Mouse (Mus musculus) forebrain, embryonic 12.5 days (tissue): ENCODE data around the gene Secisbp2. TPM values are rescaled to one million over a fixed set of nuclear protein-coding genes. Genes with fewer than 3 reads are reported as not detected.
"Not testable (repeated sequence)": the region's sequence is repeated elsewhere in the genome, so short reads cannot be mapped to it uniquely, and the experiment has no call there.

ENCODE experiments used
- ATAC-seq: fragments of 200-750 bp; cut with Nextera tagmentation; 2 replicates; pipeline ENCODE4 v1.8.0; 2017; ENCODE audit warnings: moderate TSS enrichment; ENCODE audit not compliant: low FRiP score
- H3K27ac ChIP-seq: fragments of 300-500 bp; sonication (generic); 2 replicates; pipeline ENCODE4 v1.5.1; 2016; ENCODE audit warnings: mild to moderate bottlenecking
- H3K27me3 ChIP-seq: fragments of 300-500 bp; sonication (generic); 2 replicates; pipeline ENCODE4 v1.6.1; 2016; ENCODE audit warnings: mild to moderate bottlenecking
- H3K36me3 ChIP-seq: fragments of 300-500 bp; sonication (generic); replicated peaks from 2 replicates; pipeline ENCODE4 v1.6.1; 2016; ENCODE audit warnings: mild to moderate bottlenecking
- H3K4me1 ChIP-seq: fragments of 300-500 bp; sonication (generic); 2 replicates; pipeline ENCODE4 v1.6.1; 2016
- H3K4me2 ChIP-seq: fragments of 300-500 bp; sonication (generic); 2 replicates; pipeline ENCODE4 v1.6.1; 2016; ENCODE audit warnings: mild to moderate bottlenecking, moderate library complexity
- H3K4me3 ChIP-seq: fragments of 300-500 bp; sonication (generic); replicated peaks from 2 replicates; pipeline ENCODE4 v1.5.1; 2016; ENCODE audit warnings: mild to moderate bottlenecking
- H3K9ac ChIP-seq: fragments of 300-500 bp; sonication (generic); 2 replicates; pipeline ENCODE4 v1.6.1; 2016; ENCODE audit warnings: mild to moderate bottlenecking
- H3K9me3 ChIP-seq: fragments of 300-500 bp; sonication (generic); 2 replicates; pipeline ENCODE4 v1.6.1; 2016
- WGBS: fragments of 180-500 bp; shearing (Covaris S2); methylation state at CpG from one replicate; pipeline ENCODE4 v1.1.7; 2016; 5-methylcytosine and 5-hydroxymethylcytosine counted together
- polyA plus RNA-seq: library from polyadenylated mRNA; unstranded; fragments of >200 nt; fragmentation: Nextera tagmentation; extraction: Ambion mirVana; gene quantifications from 2 replicates; pipeline ENCODE4 v1.2.1, GENCODE M21; 2016

Secisbp2 gene
- polyA plus RNA-seq, 1 experiment from 2014 or later, result 34.5 TPM

- Histone ChIP-seq H3K4me2 (peak overlapping the region; percentile 67), H3K27ac (peak overlapping the region; percentile 74), H3K36me3 (no peaks in the 10 kb centered on the region), H3K9ac (peak overlapping the region; percentile 84), H3K27me3 (0 out of 2 replicates have a peak, but pooled peaks cover 2% of the 10 kb centered on the region), H3K4me3 (peak overlapping the region; percentile 81), H3K9me3 (no peaks in the 10 kb centered on the region), H3K4me1 (peaks cover 30% of the 10 kb centered on the region)
- ATAC-seq, result no peak
- WGBS, result 1% methylated on average over 7 of the region's 7 CpGs
Observed at GRCm38 (mm10) chr13:51645872-51646271, 5.6 kb upstream of the Secisbp2 start.

- H3K9ac ChIP-seq, result peak overlapping the region; percentile 84
- H3K9me3 ChIP-seq, result no peaks in the 10 kb centered on the region
- H3K4me1 ChIP-seq, result peaks cover 35% of the 10 kb centered on the region
- peak overlapping the region; percentile 81 for H3K4me3 ChIP-seq
- 27% methylated on average over 3 of the region's 3 CpGs for WGBS
- H3K27ac ChIP-seq, result no peak overlapping the region
- H3K36me3 ChIP-seq, result no peaks in the 10 kb centered on the region
- 0 out of 2 replicates have a peak, but pooled peaks cover 2% of the 10 kb centered on the region for H3K27me3 ChIP-seq
- H3K4me2 ChIP-seq, result peak overlapping the region; percentile 67
- no peak for ATAC-seq
Observed at GRCm38 (mm10) chr13:51646362-51647027, 5.0 kb upstream of the Secisbp2 start.

GRCm38 (mm10) chr13:51647770-51648169, 3.7 kb upstream of the Secisbp2 start:
- peak overlapping the region; percentile 8; the same call in 1 of the 2 replicates for H3K4me3 ChIP-seq
- H3K4me1 ChIP-seq, result peaks cover 41% of the 10 kb centered on the region
- ATAC-seq, result no peak
- 91% methylated on average over 3 of the region's 3 CpGs for WGBS
- H3K27ac ChIP-seq, result no peak overlapping the region
- H3K27me3 ChIP-seq, result no peaks in the 10 kb centered on the region
- H3K4me2 ChIP-seq, result peak overlapping the region; percentile 67
- no peak overlapping the region; the same call in 1 of the 2 replicates for H3K9ac ChIP-seq
- peaks cover 3% of the 10 kb centered on the region for H3K36me3 ChIP-seq
- H3K9me3 ChIP-seq, result no peaks in the 10 kb centered on the region

GRCm38 (mm10) chr13:51648237-51648636, 3.3 kb upstream of the Secisbp2 start:
- H3K27me3 ChIP-seq, result no peaks in the 10 kb centered on the region
- H3K4me3 ChIP-seq, result no peak overlapping the region
- peaks cover 8% of the 10 kb centered on the region for H3K36me3 ChIP-seq
- H3K9ac ChIP-seq, result no peak overlapping the region
- no peak for ATAC-seq
- no peak overlapping the region for H3K27ac ChIP-seq
- WGBS, result 90% methylated on average over 4 of the region's 4 CpGs
- H3K4me2 ChIP-seq, result peak overlapping the region; percentile 67
- no peaks in the 10 kb centered on the region for H3K9me3 ChIP-seq
- H3K4me1 ChIP-seq, result peaks cover 41% of the 10 kb centered on the region

GRCm38 (mm10) chr13:51649740-51650139, 1.8 kb upstream of the Secisbp2 start:
- Histone ChIP-seq H3K4me3 (no peak overlapping the region), H3K9ac (no peak overlapping the region), H3K36me3 (peaks cover 21% of the 10 kb centered on the region), H3K27me3 (no peaks in the 10 kb centered on the region), H3K9me3 (no peaks in the 10 kb centered on the region), H3K4me1 (peaks cover 41% of the 10 kb centered on the region), H3K27ac (no peak overlapping the region), H3K4me2 (no peak overlapping the region)
- 56% methylated on average over 1 of the region's 1 CpGs for WGBS
- ATAC-seq, result no peak

GRCm38 (mm10) chr13:51653159-51653558, 1.7 kb downstream of the Secisbp2 start:
- Histone ChIP-seq H3K4me2 (no peak overlapping the region), H3K27me3 (no peaks in the 10 kb centered on the region), H3K4me3 (no peak overlapping the region), H3K9me3 (no peaks in the 10 kb centered on the region), H3K27ac (no peak overlapping the region), H3K4me1 (peaks cover 18% of the 10 kb centered on the region), H3K36me3 (peaks cover 54% of the 10 kb centered on the region), H3K9ac (no peak overlapping the region)
- no peak for ATAC-seq
- WGBS, result 97% methylated on average over 6 of the region's 6 CpGs

- no peak overlapping the region for H3K9ac ChIP-seq
- no peaks in the 10 kb centered on the region for H3K9me3 ChIP-seq
- peaks cover 14% of the 10 kb centered on the region for H3K4me1 ChIP-seq
- no peaks in the 10 kb centered on the region for H3K27me3 ChIP-seq
- no peak overlapping the region for H3K4me2 ChIP-seq
- 94% methylated on average over 9 of the region's 9 CpGs for whole genome bisulfite sequencing
- peaks cover 62% of the 10 kb centered on the region for H3K36me3 ChIP-seq
- no peak overlapping the region for H3K27ac ChIP-seq
- no peak for ATAC-seq
- H3K4me3 ChIP-seq, result no peak overlapping the region
Observed at GRCm38 (mm10) chr13:51653961-51654360, 2.5 kb downstream of the Secisbp2 start.

- peaks cover 6% of the 10 kb centered on the region for H3K4me1 ChIP-seq
- H3K9me3 ChIP-seq, result no peaks in the 10 kb centered on the region
- H3K27me3 ChIP-seq, result no peaks in the 10 kb centered on the region
- peaks cover 87% of the 10 kb centered on the region for H3K36me3 ChIP-seq
- no peak overlapping the region for H3K4me2 ChIP-seq
- H3K9ac ChIP-seq, result no peak overlapping the region
- WGBS, result 93% methylated on average over 13 of the region's 13 CpGs
- no peak for ATAC-seq
- H3K27ac ChIP-seq, result no peak overlapping the region
- no peak overlapping the region for H3K4me3 ChIP-seq
Observed at GRCm38 (mm10) chr13:51656516-51657235, 5.2 kb downstream of the Secisbp2 start.

GRCm38 (mm10) chr13:51658094-51658493, 6.6 kb downstream of the Secisbp2 start:
- 90% methylated on average over 3 of the region's 3 CpGs for WGBS
- Histone ChIP-seq H3K27ac (no peak overlapping the region), H3K4me1 (no peaks in the 10 kb centered on the region), H3K9me3 (no peaks in the 10 kb centered on the region), H3K9ac (no peak overlapping the region), H3K4me3 (no peak overlapping the region), H3K4me2 (no peak overlapping the region), H3K36me3 (peaks cover 93% of the 10 kb centered on the region), H3K27me3 (no peaks in the 10 kb centered on the region)
- ATAC-seq, result no peak

GRCm38 (mm10) chr13:51659573-51659972, 8.1 kb downstream of the Secisbp2 start:
- H3K4me3 ChIP-seq, result no peak overlapping the region
- WGBS, result 97% methylated on average over 7 of the region's 7 CpGs
- H3K4me2 ChIP-seq, result no peak overlapping the region
- H3K9me3 ChIP-seq, result no peaks in the 10 kb centered on the region
- no peaks in the 10 kb centered on the region for H3K4me1 ChIP-seq
- H3K27ac ChIP-seq, result no peak overlapping the region
- peaks cover 93% of the 10 kb centered on the region for H3K36me3 ChIP-seq
- no peaks in the 10 kb centered on the region for H3K27me3 ChIP-seq
- no peak for ATAC-seq
- no peak overlapping the region for H3K9ac ChIP-seq

GRCm38 (mm10) chr13:51663561-51663960, 12.1 kb downstream of the Secisbp2 start:
- no peak overlapping the region for H3K4me3 ChIP-seq
- no peak overlapping the region for H3K9ac ChIP-seq
- no peak for ATAC-seq
- no peak overlapping the region for H3K4me2 ChIP-seq
- H3K36me3 ChIP-seq, result peaks cover 92% of the 10 kb centered on the region
- no peak overlapping the region for H3K27ac ChIP-seq
- H3K27me3 ChIP-seq, result no peaks in the 10 kb centered on the region
- WGBS, result 94% methylated on average over 2 of the region's 2 CpGs
- no peaks in the 10 kb centered on the region for H3K4me1 ChIP-seq
- no peaks in the 10 kb centered on the region for H3K9me3 ChIP-seq

- not testable (repeated sequence) for H3K9ac ChIP-seq, H3K4me1 ChIP-seq, H3K27me3 ChIP-seq, H3K9me3 ChIP-seq, ATAC-seq, H3K27ac ChIP-seq, H3K4me3 ChIP-seq, H3K4me2 ChIP-seq
- peaks cover 85% of the 10 kb centered on the region for H3K36me3 ChIP-seq
- WGBS, result 94% methylated on average over 12 of the region's 12 CpGs
Observed at GRCm38 (mm10) chr13:51668195-51668594, 16.7 kb downstream of the Secisbp2 start.

GRCm38 (mm10) chr13:51676641-51677040, 25.1 kb downstream of the Secisbp2 start:
- no peaks in the 10 kb centered on the region for H3K27me3 ChIP-seq
- ATAC-seq, result no peak
- peaks cover 88% of the 10 kb centered on the region for H3K36me3 ChIP-seq

More at GRCm38 (mm10) chr13:51676641-51677040, 25.1 kb downstream of the Secisbp2 start:
- no peak overlapping the region for H3K27ac ChIP-seq
- WGBS, result 89% methylated on average over 4 of the region's 4 CpGs
- no peak overlapping the region for H3K4me2 ChIP-seq
- no peak overlapping the region for H3K4me3 ChIP-seq
- no peaks in the 10 kb centered on the region for H3K4me1 ChIP-seq
- H3K9me3 ChIP-seq, result no peaks in the 10 kb centered on the region
- H3K9ac ChIP-seq, result no peak overlapping the region
